Mouse (Mus musculus) cerebellum, adult 2 months (tissue): ENCODE measurements around the gene Scn1b. TPM values are rescaled to one million over a fixed set of nuclear protein-coding genes. Genes with fewer than 3 reads are reported as not detected.

Experiments used
- DNase-seq, 2 experiments: peaks; one replicate each; pipeline ENCODE4 v3.0.0; 2021
- H3K27ac ChIP-seq: fragments of 200-500 bp; 2 replicates; pipeline ENCODE4 v1.5.1; 2012; ENCODE audit warnings: low read length, control low read depth, inconsistent platforms; ENCODE audit not compliant: insufficient read depth
- H3K27me3 ChIP-seq: fragments of 200-500 bp; 2 replicates; pipeline ENCODE4 v1.6.1; 2012; ENCODE audit warnings: inconsistent platforms, mild to moderate bottlenecking, low read length, moderate library complexity; ENCODE audit not compliant: control insufficient read depth, insufficient read depth
- H3K4me1 ChIP-seq: fragments of 200-500 bp; 2 replicates; pipeline ENCODE4 v1.6.1; 2011; ENCODE audit warnings: low read length; ENCODE audit not compliant: control insufficient read depth, insufficient read depth
- H3K4me3 ChIP-seq: fragments of 200-500 bp; replicated peaks from 2 replicates; pipeline ENCODE3; 2011; ENCODE audit warnings: mild to moderate bottlenecking, low read depth, low read length, control low read depth; ENCODE audit not compliant: insufficient read depth
- CTCF ChIP-seq: fragments of 200-500 bp; IDR thresholded peaks from 2 replicates; pipeline ENCODE4 v1.5.1; 2011; ENCODE audit warnings: low read depth, mild to moderate bottlenecking, control low read depth, low read length, moderate library complexity, borderline replicate concordance; ENCODE audit not compliant: insufficient read depth
- POLR2A ChIP-seq: fragments of 200-500 bp; IDR thresholded peaks from 2 replicates; pipeline ENCODE4 v1.6.1; 2011; ENCODE audit warnings: low read length, control low read depth, borderline replicate concordance; ENCODE audit not compliant: insufficient read depth
- WGBS: fragments of 180-500 bp; shearing (Covaris S2); methylation state at CpG from one replicate; pipeline ENCODE4 v1.1.7; 2018; 5-methylcytosine and 5-hydroxymethylcytosine counted together
- polyA plus RNA-seq: library from polyadenylated mRNA; depleted of rRNA; stranded (reverse); fragments of >200 nt; gene quantifications from 2 replicates; pipeline ENCODE4 v1.2.3, GENCODE M21; 2012

The Scn1b gene
- polyA plus RNA-seq, 1 experiment = 1,376 TPM

GRCm38 (mm10) chr7:31151301-31152241, 24.8 kb upstream of the Scn1b start:
- 6% methylated on average over 23 of the region's 23 CpGs for WGBS
- Histone ChIP-seq H3K4me3 (peak overlapping the region; percentile 63), H3K27me3 (no peaks in the 10 kb centered on the region), H3K4me1 (peaks cover 6% of the 10 kb centered on the region), H3K27ac (peak overlapping the region; percentile 96)
- DNase-seq = peak; percentile 56 to 65
- TF ChIP-seq CTCF = no peak
- no peak for TF ChIP-seq POLR2A

GRCm38 (mm10) chr7:31150566-31151300, 23.9 kb upstream of the Scn1b start:
- Histone ChIP-seq H3K27me3 (no peaks in the 10 kb centered on the region), H3K4me1 (peaks cover 6% of the 10 kb centered on the region), H3K27ac (peak overlapping the region; percentile 96), H3K4me3 (peak overlapping the region; percentile 63)
- TF ChIP-seq CTCF (no peak), POLR2A (peak; percentile 49; the same call in 1 of the 2 replicates)
- peak; percentile 90 to 92 for DNase-seq
- 1% methylated on average over 63 of the region's 63 CpGs for WGBS

- under 1% methylated on average over 20 of the region's 20 CpGs for WGBS
These were observed 23.2 kb upstream of the Scn1b start for GRCm38 (mm10) chr7:31149751-31150565.

GRCm38 (mm10) chr7:31149271-31149670, 22.5 kb upstream of the Scn1b start:
- Histone ChIP-seq H3K27me3 (no peaks in the 10 kb centered on the region), H3K4me1 (peaks cover 6% of the 10 kb centered on the region), H3K4me3 (peak overlapping the region; percentile 63), H3K27ac (peak overlapping the region; percentile 31; the same call in 1 of the 2 replicates)
- DNase-seq = no peak
- TF ChIP-seq POLR2A = no peak
- 12% methylated on average over 9 of the region's 9 CpGs for WGBS

More at GRCm38 (mm10) chr7:31149751-31150565, 23.2 kb upstream of the Scn1b start:
- DNase-seq = peak; percentile 36 to 37
- Histone ChIP-seq H3K27me3 (no peaks in the 10 kb centered on the region), H3K4me1 (peaks cover 6% of the 10 kb centered on the region), H3K4me3 (peak overlapping the region; percentile 63), H3K27ac (0 out of 2 replicates have a peak overlapping the region, but pooled peaks have one; percentile 31)
- TF ChIP-seq POLR2A = 0 out of 2 replicates have a peak, but pooled peaks have one; percentile 9
- TF ChIP-seq CTCF = no peak

- 2% methylated on average over 9 of the region's 9 CpGs for WGBS
- 0 out of 2 replicates have a peak, but pooled peaks have one; percentile 17 for TF ChIP-seq POLR2A
- no peak for TF ChIP-seq CTCF
- peak; percentile 62 to 71 for DNase-seq
- Histone ChIP-seq H3K4me3 (peak overlapping the region; percentile 56), H3K4me1 (peaks cover 6% of the 10 kb centered on the region), H3K27me3 (no peaks in the 10 kb centered on the region), H3K27ac (peak overlapping the region; percentile 31; the same call in 1 of the 2 replicates)
These were observed 22.0 kb upstream of the Scn1b start for GRCm38 (mm10) chr7:31148756-31149155.

- no peak overlapping the region for H3K4me3 ChIP-seq
- no peaks in the 10 kb centered on the region for H3K27me3 ChIP-seq
- TF ChIP-seq POLR2A (no peak), CTCF (no peak)
- H3K27ac ChIP-seq = no peak overlapping the region
- 51% methylated on average over 3 of the region's 3 CpGs for WGBS
- DNase-seq = no peak
- H3K4me1 ChIP-seq = peaks cover 6% of the 10 kb centered on the region
These were observed 21.3 kb upstream of the Scn1b start for GRCm38 (mm10) chr7:31148086-31148485.
